10 mouse cellular contexts compared by ENCODE assay signal in genomic region chr11:60369448-60369847, GRCm38 (mm10).
"Had no signal": no experiment of that assay in that cellular context is flagged by ENCODE, and none has a peak within 500 bp of the region (broad histone marks: within the 10 kb centered on the region; RNA-seq: fewer than 3 reads in every experiment).

No protein-coding gene starts in this region.

- DNase-seq: lung, adult 2 months; lung, postnatal 14 days; lung, postnatal 36 days; right cerebral cortex, postnatal 14 days; thymus, adult 18-20 months; thymus, postnatal 14 days; thymus, postnatal 36 days had no signal

- ATAC-seq: lung, postnatal 0 days; midbrain, embryonic 13.5 days; midbrain, embryonic 15.5 days had no signal
